Mouse (Mus musculus): Measurements from ENCODE around the gene Fam207a.

GRCm38 (mm10) chr10:77481814-77482213 is 33.8 kb downstream of the Fam207a start:
- TF ChIP-seq CTCF (IDR thresholded peaks at IDR 0.05) (no peak), POLR2A (IDR thresholded peaks at IDR 0.05; ENCODE audit: insufficient read depth, low read depth, low read length) (no peak), EP300 (IDR thresholded peaks at IDR 0.05; ENCODE audit: insufficient read depth, low read depth, low read length) (no peak)

Measured in heart, adult 2 months (tissue).